Mouse (Mus musculus): ENCODE measurements around the gene Gon7. TPM values are rescaled to one million over a fixed set of nuclear protein-coding genes. Genes with fewer than 3 reads are reported as not detected.

The Gon7 gene
- polyA plus RNA-seq, 1 experiment from 2014 or later: 43.9 TPM

- H3K36me3 ChIP-seq (ENCODE audit: control insufficient read depth, insufficient read depth, low read length): peaks cover 15% of the 10 kb centered on the region
- WGBS: 92% methylated on average over 14 of the region's 14 CpGs
- no peaks in the 10 kb centered on the region for H3K9me3 ChIP-seq (ENCODE audit: control insufficient read depth, low read length)
- H3K27ac ChIP-seq (replicated peaks; ENCODE audit: low read depth, low read length): no peak overlapping the region
- no peak overlapping the region for H3K9ac ChIP-seq (ENCODE audit: low read length)
- H3K27me3 ChIP-seq (ENCODE audit: control insufficient read depth, insufficient read depth, low read length): no peaks in the 10 kb centered on the region
- no peak overlapping the region for H3K4me3 ChIP-seq (ENCODE audit: low read depth, low read length)
- no peak for DNase-seq (ENCODE audit: low spot score)
- H3K4me2 ChIP-seq (ENCODE audit: low read depth, severe bottlenecking): no peak overlapping the region
- ATAC-seq (ENCODE audit: insufficient number of reproducible peaks, low FRiP score, low TSS enrichment, low read depth): no peak
- no peaks in the 10 kb centered on the region for H3K4me1 ChIP-seq (ENCODE audit: control insufficient read depth, insufficient read depth, low read length)
Measured at GRCm38 (mm10) chr12:102776035-102776434, 18.4 kb upstream of the Gon7 start.

GRCm38 (mm10) chr12:102772676-102773075 is 15.1 kb upstream of the Gon7 start:
- 96% methylated on average over 5 of the region's 5 CpGs for WGBS
- H3K36me3 ChIP-seq (ENCODE audit: control insufficient read depth, insufficient read depth, low read length): peaks cover 25% of the 10 kb centered on the region
- no peak overlapping the region for H3K9ac ChIP-seq (ENCODE audit: low read length)
- no peak overlapping the region for H3K4me2 ChIP-seq (ENCODE audit: low read depth, severe bottlenecking)
- DNase-seq (ENCODE audit: low spot score): no peak
- no peaks in the 10 kb centered on the region for H3K9me3 ChIP-seq (ENCODE audit: control insufficient read depth, low read length)
- no peak for ATAC-seq (ENCODE audit: insufficient number of reproducible peaks, low FRiP score, low TSS enrichment, low read depth)
- H3K4me3 ChIP-seq (ENCODE audit: low read depth, low read length): no peak overlapping the region
- H3K27ac ChIP-seq (replicated peaks; ENCODE audit: low read depth, low read length): no peak overlapping the region
- H3K27me3 ChIP-seq (ENCODE audit: control insufficient read depth, insufficient read depth, low read length): no peaks in the 10 kb centered on the region
- H3K4me1 ChIP-seq (ENCODE audit: control insufficient read depth, insufficient read depth, low read length): no peaks in the 10 kb centered on the region

GRCm38 (mm10) chr12:102771601-102772000 is 14.0 kb upstream of the Gon7 start:
- Histone ChIP-seq H3K4me3 (ENCODE audit: low read depth, low read length) (no peak overlapping the region), H3K4me2 (ENCODE audit: low read depth, severe bottlenecking) (no peak overlapping the region), H3K27me3 (ENCODE audit: control insufficient read depth, insufficient read depth, low read length) (no peaks in the 10 kb centered on the region), H3K9me3 (ENCODE audit: control insufficient read depth, low read length) (no peaks in the 10 kb centered on the region), H3K4me1 (ENCODE audit: control insufficient read depth, insufficient read depth, low read length) (no peaks in the 10 kb centered on the region), H3K9ac (ENCODE audit: low read length) (no peak overlapping the region), H3K36me3 (ENCODE audit: control insufficient read depth, insufficient read depth, low read length) (peaks cover 23% of the 10 kb centered on the region), H3K27ac (replicated peaks; ENCODE audit: low read depth, low read length) (no peak overlapping the region)
- ATAC-seq (ENCODE audit: insufficient number of reproducible peaks, low FRiP score, low TSS enrichment, low read depth) (no peak), DNase-seq (ENCODE audit: low spot score) (no peak)
- 96% methylated on average over 8 of the region's 8 CpGs for WGBS

- WGBS: 94% methylated on average over 4 of the region's 4 CpGs
- Histone ChIP-seq H3K36me3 (ENCODE audit: control insufficient read depth, insufficient read depth, low read length) (peaks cover 19% of the 10 kb centered on the region), H3K27me3 (ENCODE audit: control insufficient read depth, insufficient read depth, low read length) (no peaks in the 10 kb centered on the region), H3K4me3 (ENCODE audit: low read depth, low read length) (no peak overlapping the region), H3K27ac (replicated peaks; ENCODE audit: low read depth, low read length) (no peak overlapping the region), H3K9ac (ENCODE audit: low read length) (no peak overlapping the region), H3K4me2 (ENCODE audit: low read depth, severe bottlenecking) (no peak overlapping the region), H3K4me1 (ENCODE audit: control insufficient read depth, insufficient read depth, low read length) (no peaks in the 10 kb centered on the region), H3K9me3 (ENCODE audit: control insufficient read depth, low read length) (no peaks in the 10 kb centered on the region)
- DNase-seq (ENCODE audit: low spot score) (no peak), ATAC-seq (ENCODE audit: insufficient number of reproducible peaks, low FRiP score, low TSS enrichment, low read depth) (no peak)
Measured at GRCm38 (mm10) chr12:102769000-102769399, 11.4 kb upstream of the Gon7 start.

- H3K9ac ChIP-seq (ENCODE audit: low read length): no peak overlapping the region
- H3K9me3 ChIP-seq (ENCODE audit: control insufficient read depth, low read length): no peaks in the 10 kb centered on the region
- H3K27me3 ChIP-seq (ENCODE audit: control insufficient read depth, insufficient read depth, low read length): no peaks in the 10 kb centered on the region
- peaks cover 6% of the 10 kb centered on the region; the same call in 1 of the 2 replicates for H3K4me1 ChIP-seq (ENCODE audit: control insufficient read depth, insufficient read depth, low read length)
- no peak overlapping the region for H3K4me3 ChIP-seq (ENCODE audit: low read depth, low read length)
- H3K4me2 ChIP-seq (ENCODE audit: low read depth, severe bottlenecking): no peak overlapping the region
- DNase-seq (ENCODE audit: low spot score) (no peak), ATAC-seq (ENCODE audit: insufficient number of reproducible peaks, low FRiP score, low TSS enrichment, low read depth) (no peak)
- peaks cover 2% of the 10 kb centered on the region; the same call in 1 of the 2 replicates for H3K36me3 ChIP-seq (ENCODE audit: control insufficient read depth, insufficient read depth, low read length)
- no peak overlapping the region for H3K27ac ChIP-seq (replicated peaks; ENCODE audit: low read depth, low read length)
Measured at GRCm38 (mm10) chr12:102763696-102764095, 6.1 kb upstream of the Gon7 start.

- WGBS: 89% methylated on average over 3 of the region's 3 CpGs
Measured at GRCm38 (mm10) chr12:102761668-102762067, 4.1 kb upstream of the Gon7 start.

GRCm38 (mm10) chr12:102758936-102759335 is 1.3 kb upstream of the Gon7 start:
- Histone ChIP-seq H3K4me1 (ENCODE audit: control insufficient read depth, insufficient read depth, low read length) (peaks cover 6% of the 10 kb centered on the region; the same call in 1 of the 2 replicates), H3K27me3 (ENCODE audit: control insufficient read depth, insufficient read depth, low read length) (no peaks in the 10 kb centered on the region), H3K4me3 (ENCODE audit: low read depth, low read length) (peak overlapping the region; percentile 73), H3K9me3 (ENCODE audit: control insufficient read depth, low read length) (no peaks in the 10 kb centered on the region), H3K36me3 (ENCODE audit: control insufficient read depth, insufficient read depth, low read length) (peaks cover 2% of the 10 kb centered on the region; the same call in 1 of the 2 replicates), H3K4me2 (ENCODE audit: low read depth, severe bottlenecking) (peak overlapping the region; percentile 71), H3K9ac (ENCODE audit: low read length) (peak overlapping the region; percentile 73), H3K27ac (replicated peaks; ENCODE audit: low read depth, low read length) (no peak overlapping the region)
- WGBS: 2% methylated on average over 5 of the region's 5 CpGs
- DNase-seq (ENCODE audit: low spot score) (no peak), ATAC-seq (ENCODE audit: insufficient number of reproducible peaks, low FRiP score, low TSS enrichment, low read depth) (no peak)

More at GRCm38 (mm10) chr12:102761668-102762067, 4.1 kb upstream of the Gon7 start:
- H3K9me3 ChIP-seq (ENCODE audit: control insufficient read depth, low read length): no peaks in the 10 kb centered on the region
- no peak overlapping the region for H3K4me3 ChIP-seq (ENCODE audit: low read depth, low read length)
- H3K36me3 ChIP-seq (ENCODE audit: control insufficient read depth, insufficient read depth, low read length): peaks cover 2% of the 10 kb centered on the region; the same call in 1 of the 2 replicates
- no peak for DNase-seq (ENCODE audit: low spot score)
- no peak overlapping the region for H3K4me2 ChIP-seq (ENCODE audit: low read depth, severe bottlenecking)
- H3K27me3 ChIP-seq (ENCODE audit: control insufficient read depth, insufficient read depth, low read length): no peaks in the 10 kb centered on the region
- H3K4me1 ChIP-seq (ENCODE audit: control insufficient read depth, insufficient read depth, low read length): peaks cover 6% of the 10 kb centered on the region; the same call in 1 of the 2 replicates
- H3K9ac ChIP-seq (ENCODE audit: low read length): no peak overlapping the region
- no peak for ATAC-seq (ENCODE audit: insufficient number of reproducible peaks, low FRiP score, low TSS enrichment, low read depth)
- no peak overlapping the region for H3K27ac ChIP-seq (replicated peaks; ENCODE audit: low read depth, low read length)

GRCm38 (mm10) chr12:102758403-102758756 is 777 bp upstream of the Gon7 start, which contains the start of gene Gm20604:
TSS of gene Gm20604 (minus strand) at chr12:102758672.
- H3K36me3 ChIP-seq (ENCODE audit: control insufficient read depth, insufficient read depth, low read length): no peaks in the 10 kb centered on the region
- peak within 1 kb of the TSS; percentile 73 for H3K4me3 ChIP-seq (ENCODE audit: low read depth, low read length)
- H3K27ac ChIP-seq (replicated peaks; ENCODE audit: low read depth, low read length): peak within 1 kb of the TSS; percentile 63
- 1% methylated on average over 10 of the region's 10 CpGs for WGBS
- no peaks in the 10 kb centered on the region for H3K27me3 ChIP-seq (ENCODE audit: control insufficient read depth, insufficient read depth, low read length)
- no peak for ATAC-seq (ENCODE audit: insufficient number of reproducible peaks, low FRiP score, low TSS enrichment, low read depth)
- no peak for DNase-seq (ENCODE audit: low spot score)
- H3K4me2 ChIP-seq (ENCODE audit: low read depth, severe bottlenecking): peak within 1 kb of the TSS; percentile 71
- no peaks in the 10 kb centered on the region for H3K9me3 ChIP-seq (ENCODE audit: control insufficient read depth, low read length)
- H3K4me1 ChIP-seq (ENCODE audit: control insufficient read depth, insufficient read depth, low read length): peaks cover 6% of the 10 kb centered on the region; the same call in 1 of the 2 replicates
- peak within 1 kb of the TSS; percentile 82 for H3K9ac ChIP-seq (ENCODE audit: low read length)
